Mouse (Mus musculus): Measurements from ENCODE around the gene Wfdc17.

- TF ChIP-seq CTCF (conservative IDR thresholded peaks at IDR 0.05; ENCODE audit: insufficient read depth, insufficient read length, low read depth, low read length) (no peak), POLR2A (IDR thresholded peaks at IDR 0.05; ENCODE audit: low read depth, low read length) (no peak)
Measured at GRCm38 (mm10) chr11:83692008-83692407, 11.8 kb upstream of the Wfdc17 start.
